ENCODE assay signal across 8 mouse cellular contexts in genomic region chr7:123123665-123124298, GRCm38 (mm10). TPM values are rescaled to one million over a fixed set of nuclear protein-coding genes. Genes with fewer than 3 reads are reported as not detected.
DNase-seq lines count a peak whose midpoint lies in the region; ATAC-seq and TF ChIP-seq lines count a peak whose summit lies in the region.

TSS of gene Tnrc6a (plus strand) at chr7:123123885.

- peak within 1 kb of the TSS; percentile 100 for H3K27ac ChIP-seq in gastrocnemius, adult 2 months
- peak within 1 kb of the TSS; percentile 97 for H3K27ac ChIP-seq in hindbrain, postnatal 0 days
- H3K27ac ChIP-seq in left cerebral cortex, adult 2 months, result peak within 1 kb of the TSS; percentile 100

- TF ChIP-seq CTCF in gastrocnemius, adult 2 months (IDR thresholded peaks at IDR 0.05), result no peak
- TF ChIP-seq CTCF in hindbrain, postnatal 0 days (IDR thresholded peaks at IDR 0.05; ENCODE audit: low read depth), result no peak
- TF ChIP-seq CTCF in left cerebral cortex, adult 2 months (IDR thresholded peaks at IDR 0.05), result no peak

- peak within 1 kb of the TSS; percentile 100 for H3K9ac ChIP-seq in hindbrain, postnatal 0 days (replicated peaks; ENCODE audit: low read length)

- H3K4me2 ChIP-seq in hindbrain, postnatal 0 days (ENCODE audit: low read depth, low read length), result peak within 1 kb of the TSS; percentile 70

- DNase-seq in WW6 (ENCODE audit: low read depth, low spot score), result peak; percentile 76
- peak; percentile 83 to 92 for DNase-seq in cerebellum, postnatal 4 days (ENCODE audit: low spot score in 2 of 2)
- peak; percentile 97 for DNase-seq in gastrocnemius, adult 2 months
- peak; percentile 95 for DNase-seq in hindbrain, postnatal 0 days (ENCODE audit: low spot score)
- peak; percentile 91 to 93 for DNase-seq in left cerebral cortex, adult 2 months (ENCODE audit: extremely low spot score in 1 of 2, low spot score in 2 of 2)
- DNase-seq in right cerebral cortex, adult 2 months (ENCODE audit: low spot score in 2 of 2), result peak; percentile 90 to 94
- peak; percentile 93 for DNase-seq in urinary bladder, postnatal 14 days (ENCODE audit: low spot score)

- peak; percentile 97 for ATAC-seq in hindbrain, postnatal 0 days
- peak; percentile 98 for ATAC-seq in megakaryocyte, adult 5-6 weeks (ENCODE audit: poor library complexity, severe bottlenecking)

- H3K4me3 ChIP-seq in gastrocnemius, adult 2 months, result peak within 1 kb of the TSS; percentile 86
- peak within 1 kb of the TSS; percentile 96 for H3K4me3 ChIP-seq in hindbrain, postnatal 0 days (ENCODE audit: low read length)
- H3K4me3 ChIP-seq in left cerebral cortex, adult 2 months, result peak within 1 kb of the TSS; percentile 96

- H3K27me3 ChIP-seq in hindbrain, postnatal 0 days (ENCODE audit: insufficient read depth, low read length), result no peaks in the 10 kb centered on the region

- WGBS in hindbrain, postnatal 0 days, result under 1% methylated on average over 49 of the region's 55 CpGs

- H3K4me1 ChIP-seq in hindbrain, postnatal 0 days (ENCODE audit: insufficient read depth, low read length), result no peaks in the 10 kb centered on the region

- intact Hi-C loops in gastrocnemius, adult 2 months (cut with DNase I), result loop anchor here (10.0 kb wide), 1 partner anchor 139 kb away; no protein-coding TSS in a partner anchor
- intact Hi-C loops in left cerebral cortex, adult 2 months (cut with DNase I), result loop anchor here (1.0 kb wide), 2 partner anchors 25 to 39 kb away; no protein-coding TSS in a partner anchor

- H3K36me3 ChIP-seq in hindbrain, postnatal 0 days (ENCODE audit: insufficient read depth, low read length), result no peaks in the 10 kb centered on the region

- H3K9me3 ChIP-seq in hindbrain, postnatal 0 days (ENCODE audit: low read length), result no peaks in the 10 kb centered on the region

RNA-seq across cellular contexts. Expression of gene Tnrc6a, which starts in this region (rescaled TPM):
- total RNA-seq in gastrocnemius, adult 2 months (2021), result 10 to 100 TPM; 24.1 to 26.2 TPM
- total RNA-seq in hindbrain, postnatal 0 days (2014; rRNA removed), result 48.5 and 51.3 TPM in 2 replicates
- polyA plus RNA-seq in hindbrain, postnatal 0 days (2015; fragmentation: Nextera tagmentation; extraction: Ambion mirVana), result 62.1 and 65.5 TPM in 2 replicates
- 10 to 100 TPM; 59.6 to 62.4 TPM for total RNA-seq in left cerebral cortex, adult 2 months (2021)
- total RNA-seq in megakaryocyte, adult 5-6 weeks (2015), result 22.2 and 25.5 TPM in 2 replicates
- 23.3 and 28.9 TPM in 2 replicates for total RNA-seq in megakaryocyte, adult 5-6 weeks (2017)

Comparison
In these comparisons a context has a peak if more than half of its experiments do, and no peak if none do; other contexts are left out.
1. Peak in every context shown above with its lines: DNase-seq, ATAC-seq, H3K4me3 ChIP-seq and H3K27ac ChIP-seq.